Mouse (Mus musculus) lung, postnatal 0 days (tissue): ENCODE data around the gene Dgka.

Experiments used
- CTCF ChIP-seq: IDR thresholded peaks from 2 replicates; pipeline ENCODE4 v1.5.1; 2016; ENCODE audit warnings: antibody characterized with exemption, mild to moderate bottlenecking
- EP300 ChIP-seq: IDR thresholded peaks from 2 replicates; pipeline ENCODE4 v1.6.1; 2016; ENCODE audit warnings: antibody characterized with exemption, mild to moderate bottlenecking, control low read depth

DNA sequence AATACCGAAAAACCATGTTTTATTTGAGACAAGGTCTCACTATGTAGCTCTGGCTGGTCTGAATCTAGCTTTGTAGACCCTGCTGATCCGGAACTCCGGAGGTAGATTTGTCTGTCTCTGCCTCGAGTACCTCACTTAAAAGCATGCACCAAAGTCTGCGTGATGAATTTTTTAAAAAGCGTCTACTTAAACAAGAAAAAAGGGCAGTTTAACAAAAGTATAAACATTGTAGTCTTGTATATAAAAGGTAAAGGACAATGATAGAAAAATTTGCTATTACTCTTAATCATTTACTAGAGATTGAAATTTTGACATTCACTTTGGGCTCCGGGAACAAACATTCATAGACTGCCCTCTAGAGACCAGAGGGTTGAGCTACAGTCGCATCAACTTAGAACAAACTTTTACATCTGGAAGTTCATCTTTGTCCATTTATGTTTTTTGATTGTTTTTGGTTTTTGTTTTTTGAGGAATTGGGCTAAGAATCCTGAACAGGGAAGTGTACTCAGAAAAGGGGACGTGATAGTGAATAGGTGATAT lies 70.1 kb downstream of the Dgka start:
- peak; percentile 75 for TF ChIP-seq CTCF
- TF ChIP-seq EP300: no peak
